Mouse (Mus musculus) frontal cortex, adult (tissue): ENCODE results near the gene Zc2hc1c.

Experiments used
- ATAC-seq: cut with Nextera tagmentation; 2 replicates; pipeline ENCODE4 v1.9.2; 2017; ENCODE audit warnings: mild to moderate bottlenecking, moderate library complexity, mixed read lengths; ENCODE audit not compliant: low TSS enrichment

Gene Zc2hc1c

GRCm38 (mm10) chr12:85284331-85284730, 4.1 kb upstream of the Zc2hc1c start:
- ATAC-seq = no peak

- ATAC-seq = no peak
Measured at GRCm38 (mm10) chr12:85284996-85285395, 3.4 kb upstream of the Zc2hc1c start.

- no peak for ATAC-seq
Measured at GRCm38 (mm10) chr12:85286941-85287340, 1.4 kb upstream of the Zc2hc1c start.

- peak; percentile 41; the same call in 1 of the 2 replicates for ATAC-seq
Measured at GRCm38 (mm10) chr12:85287809-85288485, 444 bp upstream of the Zc2hc1c start, which contains the start of gene Acyp1. Gene Acyp1, minus strand, starts transcription at chr12:85288438.

GRCm38 (mm10) chr12:85289157-85290000, 988 bp downstream of the Zc2hc1c start:
- no peak for ATAC-seq

GRCm38 (mm10) chr12:85290633-85291032, 2.2 kb downstream of the Zc2hc1c start:
- ATAC-seq = no peak

GRCm38 (mm10) chr12:85291541-85291940, 3.1 kb downstream of the Zc2hc1c start:
- ATAC-seq = no peak

- ATAC-seq = no peak
Measured at GRCm38 (mm10) chr12:85292288-85292687, 3.9 kb downstream of the Zc2hc1c start.

- ATAC-seq = no peak
Measured at GRCm38 (mm10) chr12:85292906-85293305, 4.5 kb downstream of the Zc2hc1c start.

- ATAC-seq = no peak
Measured at GRCm38 (mm10) chr12:85295506-85295905, 7.1 kb downstream of the Zc2hc1c start.

GRCm38 (mm10) chr12:85296915-85297314, 8.5 kb downstream of the Zc2hc1c start:
- ATAC-seq = no peak

GRCm38 (mm10) chr12:85297345-85297997, 9.1 kb downstream of the Zc2hc1c start:
- ATAC-seq = no peak

GRCm38 (mm10) chr12:85298127-85298834, 9.9 kb downstream of the Zc2hc1c start:
- no peak for ATAC-seq

- ATAC-seq = no peak
Measured at GRCm38 (mm10) chr12:85298835-85299180, 10.4 kb downstream of the Zc2hc1c start.

- ATAC-seq = no peak
Measured at GRCm38 (mm10) chr12:85303256-85303655, 14.9 kb downstream of the Zc2hc1c start.

- no peak for ATAC-seq
Measured at GRCm38 (mm10) chr12:85304725-85305124, 16.3 kb downstream of the Zc2hc1c start.

GRCm38 (mm10) chr12:85305247-85305892, 17.0 kb downstream of the Zc2hc1c start:
- ATAC-seq = peak; percentile 94

- ATAC-seq = no peak
Measured at GRCm38 (mm10) chr12:85308651-85309050, 20.3 kb downstream of the Zc2hc1c start.

- ATAC-seq = no peak
Measured at GRCm38 (mm10) chr12:85330153-85330552, 41.8 kb downstream of the Zc2hc1c start.

GRCm38 (mm10) chr12:85337567-85338311, 49.3 kb downstream of the Zc2hc1c start:
- no peak for ATAC-seq

- peak; percentile 45 for ATAC-seq
Measured at GRCm38 (mm10) chr12:85338815-85339214, 50.4 kb downstream of the Zc2hc1c start.
